Mouse (Mus musculus): ENCODE results near the gene Them7.

Gene Them7

GRCm38 (mm10) chr2:105224134-105224986 is at the start of gene Them7:
Gene Them7, plus strand, starts transcription at chr2:105224320.
- DNase-seq (ENCODE audit: low read depth, low spot score): no peak

- DNase-seq (ENCODE audit: low read depth, low spot score): no peak
These were observed 45.2 kb upstream of the Them7 start for GRCm38 (mm10) chr2:105178871-105179270.

- no peak for DNase-seq (ENCODE audit: low read depth, low spot score)
These were observed 41.6 kb upstream of the Them7 start for GRCm38 (mm10) chr2:105182501-105182900.

GRCm38 (mm10) chr2:105185140-105185539 is 39.0 kb upstream of the Them7 start:
- DNase-seq (ENCODE audit: low read depth, low spot score): no peak

GRCm38 (mm10) chr2:105185768-105186529 is 38.2 kb upstream of the Them7 start:
- DNase-seq (ENCODE audit: low read depth, low spot score): no peak

GRCm38 (mm10) chr2:105186591-105186990 is 37.5 kb upstream of the Them7 start:
- DNase-seq (ENCODE audit: low read depth, low spot score): no peak

GRCm38 (mm10) chr2:105188182-105188581 is 35.9 kb upstream of the Them7 start:
- no peak for DNase-seq (ENCODE audit: low read depth, low spot score)

GRCm38 (mm10) chr2:105189352-105189751 is 34.8 kb upstream of the Them7 start:
- DNase-seq (ENCODE audit: low read depth, low spot score): no peak

- DNase-seq (ENCODE audit: low read depth, low spot score): no peak
These were observed 24.0 kb upstream of the Them7 start for GRCm38 (mm10) chr2:105200152-105200551.

- no peak for DNase-seq (ENCODE audit: low read depth, low spot score)
These were observed 17.5 kb upstream of the Them7 start for GRCm38 (mm10) chr2:105206563-105207174.

- DNase-seq (ENCODE audit: low read depth, low spot score): no peak
These were observed 11.3 kb upstream of the Them7 start for GRCm38 (mm10) chr2:105212839-105213238.

- DNase-seq (ENCODE audit: low read depth, low spot score): no peak
These were observed 8.2 kb upstream of the Them7 start for GRCm38 (mm10) chr2:105215914-105216313.

- DNase-seq (ENCODE audit: low read depth, low spot score): no peak
These were observed 4.9 kb upstream of the Them7 start for GRCm38 (mm10) chr2:105219229-105219628.

GRCm38 (mm10) chr2:105219664-105220063 is 4.5 kb upstream of the Them7 start:
- no peak for DNase-seq (ENCODE audit: low read depth, low spot score)

- DNase-seq (ENCODE audit: low read depth, low spot score): no peak
These were observed 3.3 kb upstream of the Them7 start for GRCm38 (mm10) chr2:105220738-105221303.

GRCm38 (mm10) chr2:105223606-105224005 is 514 bp upstream of the Them7 start:
- DNase-seq (ENCODE audit: low read depth, low spot score): no peak

- no peak for DNase-seq (ENCODE audit: low read depth, low spot score)
These were observed 861 bp downstream of the Them7 start for GRCm38 (mm10) chr2:105224987-105225375.

GRCm38 (mm10) chr2:105226297-105226958 is 2.3 kb downstream of the Them7 start:
- DNase-seq (ENCODE audit: low read depth, low spot score): no peak

GRCm38 (mm10) chr2:105228416-105228815 is 4.3 kb downstream of the Them7 start:
- DNase-seq (ENCODE audit: low read depth, low spot score): no peak

- peak; percentile 43 for DNase-seq (ENCODE audit: low read depth, low spot score)
These were observed 6.2 kb downstream of the Them7 start for GRCm38 (mm10) chr2:105230333-105230732.

- no peak for DNase-seq (ENCODE audit: low read depth, low spot score)
These were observed 8.3 kb downstream of the Them7 start for GRCm38 (mm10) chr2:105232386-105232785.
